Mouse (Mus musculus) liver, adult 2 months (tissue): ENCODE results near the gene Srrm1.

Experiments
- CTCF ChIP-seq: fragments of 200-500 bp; IDR thresholded peaks from 2 replicates; pipeline ENCODE4 v1.5.1; 2011; ENCODE audit warnings: low read depth, low read length, control low read depth
- POLR2A ChIP-seq: fragments of 200-500 bp; IDR thresholded peaks from 2 replicates; pipeline ENCODE4 v1.6.1; 2011; ENCODE audit warnings: low read length, control low read depth; ENCODE audit not compliant: insufficient read depth; ENCODE audit errors: extremely low read depth

- TF ChIP-seq CTCF (no peak), POLR2A (no peak)
Observed at GRCm38 (mm10) chr4:135337376-135337942, 15.7 kb downstream of the Srrm1 start.
